Mouse (Mus musculus): ENCODE measurements at regions not wholly inside any gene's neighbourhood (a gene's known extent, or its start where the extent isn't known, plus 50 kb on each side); places are given as distances from the start of the nearest gene placed in this dataset.

DNA sequence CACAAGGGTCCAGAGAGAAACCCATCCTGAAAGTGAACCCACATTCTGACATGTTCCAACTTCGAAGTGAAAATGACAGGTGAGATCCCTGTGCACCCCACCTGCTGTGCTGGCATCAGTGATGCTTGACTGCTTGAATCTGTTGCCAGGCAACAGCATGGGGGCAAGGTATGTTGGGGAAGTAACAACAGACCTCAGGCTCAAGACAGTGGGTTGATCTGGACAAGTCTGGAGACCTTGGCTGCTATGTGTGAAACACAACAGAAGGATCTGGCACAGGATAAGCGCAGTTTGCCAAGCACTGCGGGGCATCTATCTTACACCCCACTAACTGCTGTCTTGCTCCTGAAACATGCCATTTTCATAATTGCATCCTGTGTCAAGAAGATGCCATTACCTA is 54.3 kb upstream of the Kcnj15 start:
- no peak for ATAC-seq (ENCODE audit: low FRiP score)
- no peaks in the 10 kb centered on the region for H3K36me3 ChIP-seq (ENCODE audit: control insufficient read depth, insufficient read depth, low read length)
- DNase-seq (ENCODE audit: low spot score): no peak
- no peaks in the 10 kb centered on the region for H3K27me3 ChIP-seq (ENCODE audit: control insufficient read depth, insufficient read depth, low read length)
- no peak overlapping the region for H3K9ac ChIP-seq (ENCODE audit: low read depth, low read length)
- H3K27ac ChIP-seq (ENCODE audit: low read depth, low read length): no peak overlapping the region
- no peaks in the 10 kb centered on the region for H3K9me3 ChIP-seq (ENCODE audit: control insufficient read depth, low read length)
- H3K4me3 ChIP-seq (ENCODE audit: low read depth, low read length): no peak overlapping the region
- 83% methylated on average over 3 of the region's 3 CpGs for WGBS
- no peak overlapping the region for H3K4me2 ChIP-seq (replicated peaks; ENCODE audit: low read depth, low read length)
- no peaks in the 10 kb centered on the region for H3K4me1 ChIP-seq (replicated peaks; ENCODE audit: control insufficient read depth, insufficient read depth, low read length)

DNA sequence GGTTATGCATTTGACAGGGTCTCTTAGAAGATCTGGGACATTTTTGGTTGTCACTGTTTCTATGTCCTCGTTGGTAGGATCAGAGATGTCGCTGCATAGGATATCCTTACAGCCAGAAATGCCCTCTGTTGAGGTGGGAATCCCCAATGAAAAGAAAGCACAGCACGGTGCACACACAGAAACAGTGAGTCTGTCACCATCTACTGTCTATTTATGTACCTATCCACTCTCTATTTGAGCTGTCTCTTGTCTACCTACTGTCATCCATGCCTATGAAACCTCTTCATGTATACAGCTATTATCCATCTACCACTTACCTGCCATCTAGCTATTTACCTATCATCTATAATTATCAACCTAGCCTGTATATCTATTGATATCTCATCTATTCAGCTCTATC is 53.6 kb upstream of the Kcnj15 start:
- 80% methylated on average over 3 of the region's 3 CpGs for WGBS
- H3K27me3 ChIP-seq (ENCODE audit: control insufficient read depth, insufficient read depth, low read length): no peaks in the 10 kb centered on the region
- H3K9ac ChIP-seq (ENCODE audit: low read depth, low read length): no peak overlapping the region
- H3K4me1 ChIP-seq (replicated peaks; ENCODE audit: control insufficient read depth, insufficient read depth, low read length): no peaks in the 10 kb centered on the region
- H3K27ac ChIP-seq (ENCODE audit: low read depth, low read length): no peak overlapping the region
- H3K4me3 ChIP-seq (ENCODE audit: low read depth, low read length): no peak overlapping the region
- no peak for DNase-seq (ENCODE audit: low spot score)
- H3K9me3 ChIP-seq (ENCODE audit: control insufficient read depth, low read length): no peaks in the 10 kb centered on the region
- H3K36me3 ChIP-seq (ENCODE audit: control insufficient read depth, insufficient read depth, low read length): no peaks in the 10 kb centered on the region
- no peak overlapping the region for H3K4me2 ChIP-seq (replicated peaks; ENCODE audit: low read depth, low read length)
- no peak for ATAC-seq (ENCODE audit: low FRiP score)

DNA sequence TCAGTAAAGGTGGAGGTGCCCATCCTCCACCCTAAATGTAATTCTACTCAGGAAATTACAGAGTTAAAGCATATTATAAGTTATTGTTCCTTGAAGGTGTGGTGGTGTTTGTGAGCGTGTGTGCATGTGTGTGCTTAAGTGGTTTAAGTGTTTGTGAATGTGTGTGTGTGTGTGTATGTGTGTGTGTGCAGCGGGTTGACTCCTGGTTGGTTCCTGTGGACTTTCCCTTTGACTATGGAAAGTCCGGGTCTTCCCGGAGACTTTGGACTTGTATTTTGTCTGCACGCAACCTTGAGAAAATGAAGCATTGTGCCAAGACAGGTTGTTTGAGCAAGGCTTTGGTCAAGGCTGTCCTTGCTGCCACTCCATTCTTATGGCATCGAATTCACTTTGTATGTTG is 52.9 kb upstream of the Kcnj15 start:
- H3K9me3 ChIP-seq (ENCODE audit: control insufficient read depth, low read length): no peaks in the 10 kb centered on the region
- no peaks in the 10 kb centered on the region for H3K36me3 ChIP-seq (ENCODE audit: control insufficient read depth, insufficient read depth, low read length)
- no peak for ATAC-seq (ENCODE audit: low FRiP score)
- H3K4me2 ChIP-seq (replicated peaks; ENCODE audit: low read depth, low read length): no peak overlapping the region
- no peak overlapping the region for H3K9ac ChIP-seq (ENCODE audit: low read depth, low read length)
- H3K4me1 ChIP-seq (replicated peaks; ENCODE audit: control insufficient read depth, insufficient read depth, low read length): no peaks in the 10 kb centered on the region
- no peak overlapping the region for H3K27ac ChIP-seq (ENCODE audit: low read depth, low read length)
- no peaks in the 10 kb centered on the region for H3K27me3 ChIP-seq (ENCODE audit: control insufficient read depth, insufficient read depth, low read length)
- no peak for DNase-seq (ENCODE audit: low spot score)
- H3K4me3 ChIP-seq (ENCODE audit: low read depth, low read length): no peak overlapping the region
- 95% methylated on average over 6 of the region's 6 CpGs for whole genome bisulfite sequencing

DNA sequence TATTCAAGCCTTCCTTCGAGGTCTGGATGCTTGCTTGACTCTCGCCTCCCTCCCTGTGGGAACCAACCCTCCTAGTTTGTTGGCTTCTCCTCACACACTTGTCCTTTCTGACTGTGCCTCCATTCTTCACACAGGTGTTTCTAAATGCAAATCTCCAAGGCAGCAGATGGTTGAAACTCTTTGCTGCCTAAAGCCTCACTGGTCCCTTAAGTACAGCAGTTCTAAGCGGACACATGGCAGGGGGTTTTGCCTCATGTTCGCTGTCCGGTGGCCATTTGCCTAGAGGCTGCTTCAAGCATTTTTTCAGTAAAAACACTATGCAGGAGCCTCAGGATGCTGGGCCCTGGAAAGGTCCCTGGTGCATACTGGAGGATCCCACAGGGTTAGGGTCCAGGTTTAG is 50.9 kb upstream of the Kcnj15 start:
- DNase-seq (ENCODE audit: low spot score): no peak
- Histone ChIP-seq H3K27me3 (ENCODE audit: control insufficient read depth, insufficient read depth, low read length) (no peaks in the 10 kb centered on the region), H3K36me3 (ENCODE audit: control insufficient read depth, insufficient read depth, low read length) (no peaks in the 10 kb centered on the region), H3K9me3 (ENCODE audit: control insufficient read depth, low read length) (no peaks in the 10 kb centered on the region), H3K4me1 (replicated peaks; ENCODE audit: control insufficient read depth, insufficient read depth, low read length) (no peaks in the 10 kb centered on the region), H3K4me3 (ENCODE audit: low read depth, low read length) (no peak overlapping the region), H3K4me2 (replicated peaks; ENCODE audit: low read depth, low read length) (no peak overlapping the region), H3K9ac (ENCODE audit: low read depth, low read length) (no peak overlapping the region), H3K27ac (ENCODE audit: low read depth, low read length) (no peak overlapping the region)
- WGBS: 93% methylated on average over 5 of the region's 5 CpGs
- ATAC-seq (ENCODE audit: low FRiP score): no peak

DNA sequence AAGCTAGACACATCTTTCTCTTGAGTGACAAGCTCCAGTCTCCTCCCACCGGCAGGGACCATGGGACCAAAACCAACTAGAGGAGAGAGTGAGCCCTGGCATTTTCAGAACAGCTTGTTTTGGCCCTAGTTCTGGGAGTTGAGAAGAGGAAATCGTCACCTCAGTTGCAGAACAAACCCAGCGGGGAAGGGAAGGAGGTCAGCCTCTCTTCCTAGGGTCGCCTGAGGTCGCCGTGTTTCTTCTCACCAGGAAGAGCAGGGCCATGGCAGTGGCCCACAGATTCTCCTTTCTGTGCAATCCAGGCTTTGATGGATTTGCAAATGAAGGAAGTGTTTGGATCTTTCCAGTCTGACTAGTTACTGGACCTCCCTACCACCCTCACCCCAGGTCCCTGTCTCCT is 49.8 kb upstream of the Kcnj15 start:
- H3K9ac ChIP-seq (ENCODE audit: low read depth, low read length): no peak overlapping the region
- H3K4me1 ChIP-seq (replicated peaks; ENCODE audit: control insufficient read depth, insufficient read depth, low read length): no peaks in the 10 kb centered on the region
- ATAC-seq (ENCODE audit: low FRiP score) (no peak), DNase-seq (ENCODE audit: low spot score) (no peak)
- H3K27ac ChIP-seq (ENCODE audit: low read depth, low read length): no peak overlapping the region
- no peaks in the 10 kb centered on the region for H3K27me3 ChIP-seq (ENCODE audit: control insufficient read depth, insufficient read depth, low read length)
- 71% methylated on average over 6 of the region's 6 CpGs for WGBS
- no peaks in the 10 kb centered on the region for H3K36me3 ChIP-seq (ENCODE audit: control insufficient read depth, insufficient read depth, low read length)
- no peak overlapping the region for H3K4me3 ChIP-seq (ENCODE audit: low read depth, low read length)
- no peaks in the 10 kb centered on the region for H3K9me3 ChIP-seq (ENCODE audit: control insufficient read depth, low read length)
- H3K4me2 ChIP-seq (replicated peaks; ENCODE audit: low read depth, low read length): no peak overlapping the region

Data from hindbrain, embryonic 11.5 days (tissue).